Mouse (Mus musculus) MEL (cell line): Measurements from ENCODE around the gene Apoc4. TPM values are rescaled to one million over a fixed set of nuclear protein-coding genes. Genes with fewer than 3 reads are reported as not detected.

Source experiments
- DNase-seq: peaks from one replicate; pipeline ENCODE4 v3.0.0; 2011; ENCODE audit warnings: low read depth, low spot score
- H3K27ac ChIP-seq: 2 replicates; pipeline ENCODE4 v1.5.1; 2012; ENCODE audit warnings: low read depth, mild to moderate bottlenecking, control low read depth, low read length, moderate library complexity; ENCODE audit not compliant: control insufficient read depth
- H3K27me3 ChIP-seq, 2 experiments: fragments of 150-350 bp in 1 of 2; sonication (generic) in 1 of 2; 2 replicates each; pipeline ENCODE4 v1.6.1; 2012; ENCODE audit warnings: low read length in 2 of 2, mild to moderate bottlenecking in 2 of 2, improper control_type of control experiment in 1 of 2, moderate library complexity in 1 of 2; ENCODE audit not compliant: insufficient read depth in 2 of 2, control insufficient read depth in 1 of 2
- H3K36me3 ChIP-seq, 2 experiments: 2 replicates each; pipeline ENCODE4 v1.6.1; 2012 to 2014; ENCODE audit warnings: low read length in 2 of 2, improper control_type of control experiment in 1 of 2, inconsistent platforms in 1 of 2, mild to moderate bottlenecking in 1 of 2; ENCODE audit not compliant: insufficient read depth in 2 of 2, control insufficient read depth in 1 of 2
- H3K4me1 ChIP-seq, 2 experiments: fragments of 150-350 bp in 1 of 2; sonication (generic) in 1 of 2; 2 replicates each; pipeline ENCODE4 v1.6.1; 2012; ENCODE audit warnings: low read length in 2 of 2, improper control_type of control experiment in 1 of 2, mild to moderate bottlenecking in 1 of 2; ENCODE audit not compliant: insufficient read depth in 2 of 2, control insufficient read depth in 1 of 2
- H3K4me3 ChIP-seq, 2 experiments: fragments of 150-350 bp in 1 of 2; sonication (generic) in 1 of 2; 2 replicates each; pipeline ENCODE4 v1.5.1; 2012; ENCODE audit warnings: low read depth in 2 of 2, low read length in 2 of 2, mild to moderate bottlenecking in 2 of 2, moderate library complexity in 2 of 2, control low read depth in 1 of 2, improper control_type of control experiment in 1 of 2; ENCODE audit not compliant: control insufficient read depth in 1 of 2, insufficient read depth in 1 of 2
- H3K79me2 ChIP-seq: 2 replicates; pipeline ENCODE4 v1.6.1; 2012; ENCODE audit warnings: mild to moderate bottlenecking, low read length, moderate library complexity; ENCODE audit not compliant: control insufficient read depth, poor library complexity, insufficient read depth
- H3K9ac ChIP-seq: 2 replicates; pipeline ENCODE4 v1.6.1; 2012; ENCODE audit warnings: low read depth, mild to moderate bottlenecking, control low read depth, low read length, moderate library complexity; ENCODE audit not compliant: control insufficient read depth, poor library complexity, severe bottlenecking
- H3K9me3 ChIP-seq: fragments of 150-350 bp; sonication (generic); replicated peaks from 2 replicates; pipeline ENCODE4 v1.6.1; 2012; ENCODE audit warnings: mild to moderate bottlenecking, low read length, improper control_type of control experiment, moderate library complexity; ENCODE audit not compliant: insufficient read depth
- BHLHE40 ChIP-seq: IDR thresholded peaks from 2 replicates; pipeline ENCODE4 v1.6.1; 2012; ENCODE audit warnings: low read depth, mild to moderate bottlenecking, inconsistent platforms, low read length, improper control_type of control experiment, borderline replicate concordance
- CTCF ChIP-seq, 3 experiments: IDR thresholded peaks in 2 of 3; conservative IDR thresholded peaks in 1 of 3; 2 replicates each; pipeline ENCODE4 v1.5.1; 2011 to 2012; ENCODE audit warnings: low read length in 3 of 3, low read depth in 2 of 3, mild to moderate bottlenecking in 2 of 3, improper control_type of control experiment in 1 of 3, inconsistent platforms in 1 of 3, mixed read lengths in 1 of 3, moderate library complexity in 1 of 3; ENCODE audit not compliant: control insufficient read depth in 1 of 3, insufficient read depth in 1 of 3, poor library complexity in 1 of 3, severe bottlenecking in 1 of 3
- E2F4 ChIP-seq: IDR thresholded peaks from 2 replicates; pipeline ENCODE4 v1.6.1; 2011; ENCODE audit warnings: low read depth, low read length, improper control_type of control experiment, borderline replicate concordance
- EP300 ChIP-seq, 2 experiments: IDR thresholded peaks; 2 replicates each; pipeline ENCODE4 v1.6.1; 2011; ENCODE audit warnings: improper control_type of control experiment in 2 of 2, low read length in 2 of 2, low read depth in 1 of 2, mild to moderate bottlenecking in 1 of 2
- ETS1 ChIP-seq: IDR thresholded peaks from 2 replicates; pipeline ENCODE4 v1.6.1; 2012; ENCODE audit warnings: low read depth, mild to moderate bottlenecking, inconsistent platforms, low read length, improper control_type of control experiment, moderate library complexity
- GABPA ChIP-seq: IDR thresholded peaks from 2 replicates; pipeline ENCODE4 v1.6.1; 2012; ENCODE audit warnings: low read depth, mild to moderate bottlenecking, inconsistent platforms, low read length, improper control_type of control experiment, moderate library complexity
- JUND ChIP-seq: IDR thresholded peaks from 2 replicates; pipeline ENCODE4 v1.6.1; 2011; ENCODE audit warnings: low read depth, mild to moderate bottlenecking, improper control_type of control experiment, low read length
- KAT2A ChIP-seq: conservative IDR thresholded peaks from 2 replicates; pipeline ENCODE4 v1.6.1; 2012; ENCODE audit warnings: low read depth, low read length, improper control_type of control experiment, inconsistent platforms
- MAX ChIP-seq: IDR thresholded peaks from 2 replicates; pipeline ENCODE4 v1.6.1; 2011; ENCODE audit warnings: low read length, improper control_type of control experiment
- MAZ ChIP-seq: IDR thresholded peaks from 2 replicates; pipeline ENCODE4 v1.6.1; 2012; ENCODE audit warnings: low read depth, mild to moderate bottlenecking, inconsistent platforms, low read length, improper control_type of control experiment
- MEF2A ChIP-seq: IDR thresholded peaks from 2 replicates; pipeline ENCODE4 v1.6.1; 2014; ENCODE audit warnings: low read depth, mild to moderate bottlenecking, inconsistent platforms, low read length, improper control_type of control experiment; ENCODE audit not compliant: poor library complexity, insufficient replicate concordance, severe bottlenecking; ENCODE audit errors: extremely low read depth
- MXI1 ChIP-seq: IDR thresholded peaks from 2 replicates; pipeline ENCODE4 v1.6.1; 2011; ENCODE audit warnings: mild to moderate bottlenecking, low read depth, low read length, improper control_type of control experiment
- MYB ChIP-seq: IDR thresholded peaks from 2 replicates; pipeline ENCODE4 v1.6.1; 2011; ENCODE audit warnings: mild to moderate bottlenecking, low read depth, low read length, improper control_type of control experiment
- POLR2AphosphoS2 ChIP-seq: IDR thresholded peaks from 2 replicates; pipeline ENCODE4 v1.6.1; 2011; ENCODE audit warnings: low read length, improper control_type of control experiment
- POLR2AphosphoS5 ChIP-seq: IDR thresholded peaks from 2 replicates; pipeline ENCODE4 v1.6.1; 2012; ENCODE audit warnings: low read depth, borderline replicate concordance, mild to moderate bottlenecking, inconsistent platforms, low read length, moderate library complexity, mixed read lengths
- SIN3A ChIP-seq: IDR thresholded peaks from 2 replicates; pipeline ENCODE4 v1.6.1; 2012; ENCODE audit warnings: low read length, improper control_type of control experiment, inconsistent platforms
- SMC3 ChIP-seq: IDR thresholded peaks from 2 replicates; pipeline ENCODE4 v1.6.1; 2011; ENCODE audit warnings: low read depth, low read length, improper control_type of control experiment
- TBP ChIP-seq: IDR thresholded peaks from 2 replicates; pipeline ENCODE4 v1.8.0; 2011; ENCODE audit warnings: low read depth, low read length, improper control_type of control experiment
- UBTF ChIP-seq: IDR thresholded peaks from 2 replicates; pipeline ENCODE4 v1.6.1; 2012; ENCODE audit warnings: low read depth, mild to moderate bottlenecking, inconsistent platforms, low read length, improper control_type of control experiment, moderate library complexity, borderline replicate concordance; ENCODE audit not compliant: insufficient read depth
- USF1 ChIP-seq: IDR thresholded peaks from 2 replicates; pipeline ENCODE4 v1.6.1; 2014; ENCODE audit warnings: low read depth, mild to moderate bottlenecking, inconsistent platforms, low read length, improper control_type of control experiment, moderate library complexity
- USF2 ChIP-seq, 2 experiments: IDR thresholded peaks; 2 replicates each; pipeline ENCODE4 v1.6.1; 2011 to 2012; ENCODE audit warnings: improper control_type of control experiment in 2 of 2, low read length in 2 of 2, borderline replicate concordance in 1 of 2, inconsistent platforms in 1 of 2, low read depth in 1 of 2, mild to moderate bottlenecking in 1 of 2; ENCODE audit not compliant: insufficient read depth in 1 of 2
- ZC3H11A ChIP-seq: IDR thresholded peaks from 2 replicates; pipeline ENCODE4 v1.6.1; 2012; ENCODE audit warnings: low read depth, mild to moderate bottlenecking, inconsistent platforms, low read length, improper control_type of control experiment
- polyA plus RNA-seq, 2 experiments: library from polyadenylated mRNA; stranded (reverse) in 1 of 2; unstranded in 1 of 2; fragments of >175 nt in 1 of 2; fragments of >200 nt in 1 of 2; gene quantifications; 2 replicates each; pipeline versions ENCODE4 v1.2.1 to v1.2.4; 2012; ENCODE audit warnings: low replicate concordance in 2 of 2, low read depth in 1 of 2; ENCODE audit not compliant: insufficient read length in 2 of 2, insufficient read depth in 1 of 2, missing spikeins in 1 of 2
- total RNA-seq: library from RNA; depleted of rRNA; stranded (reverse); fragments of 300-350 nt; gene quantifications from 2 replicates; pipeline ENCODE4 v1.2.3, GENCODE M21; 2012

Apoc4 gene
- total and polyA plus RNA-seq, 3 experiments = not detected

DNA sequence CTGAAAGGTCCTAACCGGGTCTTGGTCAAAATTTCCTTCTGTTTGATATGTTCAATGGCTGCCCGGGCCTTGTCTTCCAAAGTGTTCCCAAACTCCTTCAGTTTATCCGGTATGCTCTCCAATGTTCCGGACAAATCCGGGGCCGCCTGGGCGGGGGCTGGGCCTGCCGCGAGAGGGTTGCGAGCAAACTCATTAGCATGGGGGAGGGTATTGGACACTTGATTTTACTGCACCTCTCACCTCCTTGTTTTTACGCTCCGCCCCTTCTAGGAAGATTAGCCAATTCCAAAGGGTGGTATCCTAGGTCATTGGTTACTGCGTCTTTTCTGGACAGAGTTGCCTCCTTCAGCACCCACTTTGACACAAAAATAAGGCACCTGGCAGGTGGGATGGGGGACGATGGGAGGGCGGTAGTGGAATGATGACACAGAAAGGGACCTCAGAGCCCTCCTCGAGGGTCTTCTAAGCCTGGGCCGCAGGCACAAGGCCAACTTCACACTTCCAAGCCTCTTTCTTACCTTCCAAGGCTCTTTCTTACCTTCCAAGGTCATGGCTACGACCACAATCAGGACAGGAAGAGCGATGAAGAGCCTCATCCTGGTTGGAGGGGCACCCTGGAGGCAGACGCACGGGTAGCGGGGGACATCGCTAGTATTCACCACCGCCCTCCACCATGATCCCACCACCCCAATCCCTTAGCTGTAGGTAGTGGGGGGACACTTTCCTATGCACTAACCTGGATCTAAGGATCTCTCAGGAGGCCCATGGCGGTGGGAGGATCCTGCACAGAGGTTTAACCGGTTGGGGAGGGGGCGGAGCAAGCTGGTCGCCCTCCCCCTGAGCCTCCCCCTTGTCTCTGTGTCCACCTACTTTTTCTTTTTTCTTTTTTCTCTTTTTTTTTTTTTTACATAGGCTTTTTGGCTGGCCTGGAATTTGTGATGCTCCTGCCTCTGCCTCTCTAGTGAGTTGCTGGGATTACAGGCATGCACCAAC, 10.9 kb upstream of the Apoc4 start, which contains the start of gene Apoc1:
Gene Apoc1 (minus strand): TSS at position 788 of the 993 bp plus-strand sequence.
- H3K27ac ChIP-seq = no peak within 1 kb of the TSS
- TF ChIP-seq POLR2AphosphoS5 (no peak), CTCF (IDR thresholded peaks at IDR 0.05 in 2 of 3, conservative IDR thresholded peaks at IDR 0.05 in 1 of 3; ENCODE audit: control insufficient read depth in 1 of 3, insufficient read depth in 1 of 3, low read depth in 2 of 3, low read length in 3 of 3, poor library complexity in 1 of 3, severe bottlenecking in 1 of 3) (no peak), ETS1 (no peak), USF1 (no peak), KAT2A (no peak), MEF2A (no peak), E2F4 (no peak), POLR2AphosphoS2 (no peak), SIN3A (no peak), ZC3H11A (no peak), UBTF (no peak), MAZ (no peak), BHLHE40 (no peak), MAX (no peak), TBP (no peak)
- H3K9ac ChIP-seq = no peak within 1 kb of the TSS
- H3K27me3 ChIP-seq = no peaks in the 10 kb centered on the region
- H3K4me3 ChIP-seq = no peak within 1 kb of the TSS
- peaks cover 14 to 34% of the 10 kb centered on the region in 2 experiments for H3K4me1 ChIP-seq
- no peak for DNase-seq
- H3K9me3 ChIP-seq = no peaks in the 10 kb centered on the region
- peaks cover 0 to 31% of the 10 kb centered on the region in 2 experiments; a peak in 2 of 4 replicates for H3K36me3 ChIP-seq
- no peaks in the 10 kb centered on the region for H3K79me2 ChIP-seq

- TF ChIP-seq JUND (no peak), MAX (no peak), KAT2A (no peak), USF2 (IDR thresholded peaks at IDR 0.05; ENCODE audit: borderline replicate concordance in 1 of 2, insufficient read depth in 1 of 2, low read depth in 1 of 2, low read length in 2 of 2) (no peak), EP300 (IDR thresholded peaks at IDR 0.05; ENCODE audit: low read depth in 1 of 2, low read length in 2 of 2) (no peak), MXI1 (no peak), MYB (no peak), CTCF (IDR thresholded peaks at IDR 0.05 in 2 of 3, conservative IDR thresholded peaks at IDR 0.05 in 1 of 3; ENCODE audit: control insufficient read depth in 1 of 3, insufficient read depth in 1 of 3, low read depth in 2 of 3, low read length in 3 of 3, poor library complexity in 1 of 3, severe bottlenecking in 1 of 3) (no peak), GABPA (no peak), SMC3 (no peak)
- Histone ChIP-seq H3K9me3 (no peaks in the 10 kb centered on the region), H3K79me2 (no peaks in the 10 kb centered on the region), H3K36me3 (peaks cover 0 to 37% of the 10 kb centered on the region in 2 experiments; a peak in 2 of 4 replicates), H3K9ac (no peak overlapping the region), H3K4me3 (no peak overlapping the region), H3K27ac (no peak overlapping the region), H3K27me3 (no peaks in the 10 kb centered on the region), H3K4me1 (peaks cover 14 to 41% of the 10 kb centered on the region in 2 experiments)
- DNase-seq = no peak
Measured at GRCm38 (mm10) chr7:19691434-19691833, 10.2 kb upstream of the Apoc4 start.
